16 mouse cellular contexts compared by ENCODE assay signal in genomic region chr2:154422181-154422580, GRCm38 (mm10). TPM values are rescaled to one million over a fixed set of nuclear protein-coding genes. Genes with fewer than 3 reads are reported as not detected.
A peak's percentile ranks its signal among the peaks of the same experiment; 100 is the strongest.
DNase-seq lines count a peak whose midpoint lies in the region; ATAC-seq and TF ChIP-seq lines count a peak whose summit lies in the region.
"Had no signal": no experiment of that assay in that cellular context is flagged by ENCODE, and none has a peak within 500 bp of the region (broad histone marks: within the 10 kb centered on the region; RNA-seq: fewer than 3 reads in every experiment).

No protein-coding gene starts in this region.

- H3K4me1 ChIP-seq in forebrain, postnatal 0 days (ENCODE audit: insufficient read depth), result peaks cover 8% of the 10 kb centered on the region
- no peaks in the 10 kb centered on the region for H3K4me1 ChIP-seq in stomach, postnatal 0 days (replicated peaks; ENCODE audit: control insufficient read depth, insufficient read depth)

- H3K36me3 ChIP-seq in forebrain, postnatal 0 days (ENCODE audit: insufficient read depth), result no peaks in the 10 kb centered on the region
- no peaks in the 10 kb centered on the region for H3K36me3 ChIP-seq in stomach, postnatal 0 days (ENCODE audit: control insufficient read depth, insufficient read depth, low read length)
- H3K36me3 ChIP-seq: embryonic facial prominence, embryonic 15.5 days; neural tube, embryonic 12.5 days had no signal

- H3K9ac ChIP-seq in forebrain, postnatal 0 days, result no peak overlapping the region
- H3K9ac ChIP-seq in stomach, postnatal 0 days (ENCODE audit: low read length), result no peak overlapping the region
- H3K9ac ChIP-seq: embryonic facial prominence, embryonic 15.5 days had no signal

- no peak overlapping the region for H3K4me3 ChIP-seq in forebrain, postnatal 0 days (ENCODE audit: low read depth, low read length)
- no peak overlapping the region for H3K4me3 ChIP-seq in stomach, postnatal 0 days (ENCODE audit: low read depth, low read length)
- H3K4me3 ChIP-seq: embryonic facial prominence, embryonic 15.5 days; neural tube, embryonic 12.5 days had no signal

- no peaks in the 10 kb centered on the region for H3K9me3 ChIP-seq in forebrain, postnatal 0 days (ENCODE audit: low read length)
- no peaks in the 10 kb centered on the region for H3K9me3 ChIP-seq in stomach, postnatal 0 days (ENCODE audit: control insufficient read depth, low read length)
- H3K9me3 ChIP-seq: embryonic facial prominence, embryonic 15.5 days; neural tube, embryonic 12.5 days had no signal

- TF ChIP-seq EP300 in stomach, postnatal 0 days (optimal IDR thresholded peaks at IDR 0.05), result no peak

- no peak for TF ChIP-seq CTCF in forebrain, postnatal 0 days (IDR thresholded peaks at IDR 0.05; ENCODE audit: low read depth)
- no peak for TF ChIP-seq CTCF in stomach, postnatal 0 days (IDR thresholded peaks at IDR 0.05; ENCODE audit: low read depth)

- H3K27me3 ChIP-seq in forebrain, postnatal 0 days (ENCODE audit: insufficient read depth, low read length), result no peaks in the 10 kb centered on the region
- no peaks in the 10 kb centered on the region for H3K27me3 ChIP-seq in stomach, postnatal 0 days (ENCODE audit: control insufficient read depth, insufficient read depth, low read length)
- H3K27me3 ChIP-seq: embryonic facial prominence, embryonic 15.5 days; neural tube, embryonic 12.5 days had no signal

- H3K4me2 ChIP-seq in forebrain, postnatal 0 days (ENCODE audit: low read depth), result no peak overlapping the region
- no peak overlapping the region for H3K4me2 ChIP-seq in stomach, postnatal 0 days (replicated peaks; ENCODE audit: low read depth)
- H3K4me2 ChIP-seq: embryonic facial prominence, embryonic 15.5 days had no signal

- 54% methylated on average over 5 of the region's 5 CpGs for WGBS in forebrain, postnatal 0 days
- WGBS in stomach, postnatal 0 days, result 66% methylated on average over 5 of the region's 5 CpGs

- DNase-seq in retina, postnatal 1 day, result peak; percentile 61
- DNase-seq in retina, embryonic 14.5 days (ENCODE audit: low spot score), result no peak
- peak; percentile 42 for DNase-seq in brain, adult 2 months (ENCODE audit: low read depth, low spot score)
- DNase-seq in forebrain, postnatal 0 days, result no peak
- no peak for DNase-seq in embryo, embryonic 9.5 days (ENCODE audit: extremely low spot score)
- no peak for DNase-seq in stomach, postnatal 0 days (ENCODE audit: low spot score)
- no peak for DNase-seq in layer of hippocampus, postnatal 36 days
- DNase-seq: gastrocnemius, postnatal 25 days; heart, postnatal 36 days; kidney, adult 11 months; kidney, postnatal 4 days; lung, postnatal 14 days; right cerebral cortex, postnatal 4 days; thymus, adult 18-20 months had no signal

- H3K27ac ChIP-seq in forebrain, postnatal 0 days (ENCODE audit: low read depth, low read length), result peak overlapping the region; percentile 73
- no peak overlapping the region for H3K27ac ChIP-seq in stomach, postnatal 0 days (replicated peaks)
- H3K27ac ChIP-seq: embryonic facial prominence, embryonic 15.5 days had no signal

- ATAC-seq in forebrain, postnatal 0 days, result no peak
- ATAC-seq in stomach, postnatal 0 days (ENCODE audit: low FRiP score, low TSS enrichment), result no peak

RNA-seq across cellular contexts. Expression of gene Cbfa2t2, which starts 14.1 kb away (rescaled TPM):
- total RNA-seq in forebrain, postnatal 0 days (2014; rRNA removed), result 32.5 and 41.8 TPM in 2 replicates
- 22.1 and 31.9 TPM in 2 replicates for polyA plus RNA-seq in forebrain, postnatal 0 days (2015; fragmentation: Nextera tagmentation; extraction: Ambion mirVana)
- 10.3 and 10.4 TPM in 2 replicates for polyA plus RNA-seq in stomach, postnatal 0 days (2015; fragmentation: Nextera tagmentation; extraction: Ambion mirVana)
- 10 to 100 TPM; 49.7 to 57.7 TPM for total RNA-seq in layer of hippocampus, postnatal 36 days (2021)

RNA-seq across cellular contexts. Expression of gene Snta1, which starts 14.3 kb away (rescaled TPM):
- total RNA-seq in forebrain, postnatal 0 days (2014; rRNA removed), result 23.0 and 25.3 TPM in 2 replicates
- 14.8 and 15.8 TPM in 2 replicates for polyA plus RNA-seq in forebrain, postnatal 0 days (2015; fragmentation: Nextera tagmentation; extraction: Ambion mirVana)
- polyA plus RNA-seq in stomach, postnatal 0 days (2015; fragmentation: Nextera tagmentation; extraction: Ambion mirVana), result 6.7 and 7.2 TPM in 2 replicates
- total RNA-seq in layer of hippocampus, postnatal 36 days (2021), result 10 to 100 TPM; 42.3 to 48.0 TPM

RNA-seq across cellular contexts. Expression of gene Cdk5rap1, which starts 49.4 kb away (rescaled TPM):
- 14.3 and 14.7 TPM in 2 replicates for total RNA-seq in forebrain, postnatal 0 days (2014; rRNA removed)
- polyA plus RNA-seq in forebrain, postnatal 0 days (2015; fragmentation: Nextera tagmentation; extraction: Ambion mirVana), result 6.3 and 10.4 TPM in 2 replicates
- polyA plus RNA-seq in stomach, postnatal 0 days (2015; fragmentation: Nextera tagmentation; extraction: Ambion mirVana), result 6.2 and 25.9 TPM in 2 replicates
- 10 to 100 TPM; 12.7 to 16.7 TPM for total RNA-seq in layer of hippocampus, postnatal 36 days (2021)

Comparison
In these comparisons a context has a peak if more than half of its experiments do, and no peak if none do; other contexts are left out.
1. DNase-seq: peak in retina, postnatal 1 day (single experiment) and brain, adult 2 months (single experiment); none in retina, embryonic 14.5 days (single experiment), forebrain, postnatal 0 days (single experiment), embryo, embryonic 9.5 days (single experiment), stomach, postnatal 0 days (single experiment) and layer of hippocampus, postnatal 36 days (0 of 2).